Mouse (Mus musculus) neural tube, embryonic 12.5 days (tissue): Measurements from ENCODE around the gene Jarid2. TPM values are rescaled to one million over a fixed set of nuclear protein-coding genes. Genes with fewer than 3 reads are reported as not detected.

Source experiments
- ATAC-seq: fragments of 200-750 bp; cut with Nextera tagmentation; 2 replicates; pipeline ENCODE4 v1.8.0; 2017; ENCODE audit warnings: low read depth, mild to moderate bottlenecking, moderate TSS enrichment, moderate library complexity; ENCODE audit not compliant: low FRiP score
- H3K27ac ChIP-seq: fragments of 300-500 bp; sonication (generic); 2 replicates; pipeline ENCODE4 v1.5.1; 2016
- H3K27me3 ChIP-seq: fragments of 300-500 bp; sonication (generic); replicated peaks from 2 replicates; pipeline ENCODE4 v1.6.1; 2016; ENCODE audit warnings: mild to moderate bottlenecking
- H3K36me3 ChIP-seq: fragments of 300-500 bp; sonication (generic); 2 replicates; pipeline ENCODE4 v1.6.1; 2016; ENCODE audit warnings: mild to moderate bottlenecking
- H3K4me1 ChIP-seq: fragments of 300-500 bp; sonication (generic); 2 replicates; pipeline ENCODE4 v1.6.1; 2016
- H3K4me2 ChIP-seq: fragments of 300-500 bp; sonication (generic); replicated peaks from 2 replicates; pipeline ENCODE4 v1.6.1; 2016; ENCODE audit warnings: mild to moderate bottlenecking
- H3K4me3 ChIP-seq: fragments of 300-500 bp; sonication (generic); 2 replicates; pipeline ENCODE4 v1.5.1; 2016
- H3K9ac ChIP-seq: fragments of 300-500 bp; sonication (generic); 2 replicates; pipeline ENCODE4 v1.6.1; 2016; ENCODE audit warnings: mild to moderate bottlenecking
- H3K9me3 ChIP-seq: fragments of 300-500 bp; sonication (generic); 2 replicates; pipeline ENCODE4 v1.6.1; 2016; ENCODE audit warnings: mild to moderate bottlenecking
- WGBS: fragments of 180-500 bp; shearing (Covaris S2); methylation state at CpG from one replicate; pipeline ENCODE4 v1.1.7; 2016; 5-methylcytosine and 5-hydroxymethylcytosine counted together
- polyA plus RNA-seq: library from polyadenylated mRNA; unstranded; fragments of >200 nt; fragmentation: Nextera tagmentation; extraction: Ambion mirVana; gene quantifications from 2 replicates; pipeline ENCODE4 v1.2.1, GENCODE M21; 2016

Jarid2 gene
- polyA plus RNA-seq, 1 experiment from 2014 or later, result 93.6 TPM

DNA sequence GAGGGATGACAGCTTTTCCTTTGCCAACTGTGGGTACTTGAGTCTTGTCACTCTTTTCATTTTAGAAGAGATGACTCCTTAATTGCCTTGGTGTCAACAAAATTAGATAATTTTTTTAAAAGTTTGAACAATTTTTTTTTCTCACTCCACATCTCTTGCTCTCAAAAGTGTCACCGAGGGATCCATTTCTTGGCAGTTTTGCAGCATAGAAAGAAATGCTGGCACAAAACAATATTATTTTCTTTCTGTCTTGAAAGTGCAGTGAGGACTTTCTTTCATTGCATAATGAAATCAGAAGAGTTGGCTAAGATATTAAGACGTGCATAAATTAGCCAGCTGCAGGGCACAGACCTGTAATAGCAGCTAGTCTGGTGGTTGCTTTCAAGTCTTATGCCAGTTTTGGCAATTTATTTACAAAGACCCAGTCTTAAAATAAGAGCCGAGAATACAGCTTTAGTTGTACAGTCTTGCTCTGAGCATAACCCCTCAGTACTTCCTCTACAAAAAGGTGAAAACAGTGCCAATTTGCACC is 63.2 kb downstream of the Jarid2 start:
- 83% methylated on average over 3 of the region's 3 CpGs for WGBS
- ATAC-seq, result no peak
- H3K4me1 ChIP-seq, result peaks cover 20% of the 10 kb centered on the region; the same call in 1 of the 2 replicates

DNA sequence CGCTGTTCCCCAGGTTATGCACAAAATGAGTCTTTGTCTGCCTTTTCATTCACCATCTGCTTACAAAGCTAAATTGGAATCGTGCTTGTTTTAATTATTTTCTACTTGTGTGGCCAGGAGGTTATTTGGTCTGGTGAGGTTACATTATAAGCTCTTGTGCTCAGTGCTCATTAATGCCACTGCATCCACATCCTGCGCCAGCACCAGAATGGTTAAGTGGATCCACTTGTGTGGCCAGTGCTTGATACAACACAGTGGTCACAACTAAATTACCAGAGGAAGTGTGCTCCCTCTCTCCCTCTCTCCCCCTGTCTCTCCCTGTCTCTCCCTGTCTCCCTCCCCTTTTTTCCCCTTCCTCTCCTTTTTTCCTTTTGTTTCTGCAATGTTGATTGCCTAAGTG is 66.6 kb downstream of the Jarid2 start:
- H3K4me2 ChIP-seq, result no peak overlapping the region
- no peaks in the 10 kb centered on the region for H3K27me3 ChIP-seq
- no peaks in the 10 kb centered on the region for H3K9me3 ChIP-seq
- 40% methylated on average over 3 of the region's 3 CpGs for WGBS
- H3K36me3 ChIP-seq, result no peaks in the 10 kb centered on the region
- peaks cover 20% of the 10 kb centered on the region; the same call in 1 of the 2 replicates for H3K4me1 ChIP-seq
- no peak overlapping the region for H3K9ac ChIP-seq
- no peak overlapping the region for H3K4me3 ChIP-seq
- H3K27ac ChIP-seq, result no peak overlapping the region
- no peak for ATAC-seq

More for the DNA sequence above, 63.2 kb downstream of the Jarid2 start:
- H3K27ac ChIP-seq, result no peak overlapping the region
- H3K27me3 ChIP-seq, result no peaks in the 10 kb centered on the region
- H3K4me2 ChIP-seq, result no peak overlapping the region
- H3K36me3 ChIP-seq, result no peaks in the 10 kb centered on the region
- no peaks in the 10 kb centered on the region for H3K9me3 ChIP-seq
- no peak overlapping the region for H3K4me3 ChIP-seq
- H3K9ac ChIP-seq, result no peak overlapping the region

DNA sequence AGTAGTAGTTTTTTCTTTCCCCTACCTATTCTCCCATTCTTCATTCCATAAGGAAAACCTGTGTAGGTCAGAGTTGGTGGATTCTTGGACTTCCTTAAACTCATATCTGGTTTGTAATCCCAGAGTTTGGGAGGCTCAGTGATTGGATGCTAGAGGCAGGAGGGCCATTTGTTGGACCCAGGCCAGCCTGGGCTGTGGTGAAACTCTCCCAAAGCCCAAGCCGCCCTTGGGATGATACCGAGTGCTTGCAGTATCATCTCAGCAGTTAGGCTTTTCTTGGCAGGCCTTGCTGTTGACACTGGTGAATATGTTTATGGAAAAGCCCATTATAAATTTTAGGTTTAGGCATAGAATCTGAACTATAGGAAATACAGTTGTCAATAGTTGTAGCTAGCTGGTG is 67.5 kb downstream of the Jarid2 start:
- no peak overlapping the region for H3K4me3 ChIP-seq
- no peaks in the 10 kb centered on the region for H3K36me3 ChIP-seq
- H3K4me2 ChIP-seq, result no peak overlapping the region
- H3K9me3 ChIP-seq, result no peaks in the 10 kb centered on the region
- ATAC-seq, result no peak
- H3K27ac ChIP-seq, result no peak overlapping the region
- H3K9ac ChIP-seq, result no peak overlapping the region
- peaks cover 17% of the 10 kb centered on the region; the same call in 1 of the 2 replicates for H3K4me1 ChIP-seq
- H3K27me3 ChIP-seq, result no peaks in the 10 kb centered on the region
- 83% methylated on average over 2 of the region's 2 CpGs for WGBS

DNA sequence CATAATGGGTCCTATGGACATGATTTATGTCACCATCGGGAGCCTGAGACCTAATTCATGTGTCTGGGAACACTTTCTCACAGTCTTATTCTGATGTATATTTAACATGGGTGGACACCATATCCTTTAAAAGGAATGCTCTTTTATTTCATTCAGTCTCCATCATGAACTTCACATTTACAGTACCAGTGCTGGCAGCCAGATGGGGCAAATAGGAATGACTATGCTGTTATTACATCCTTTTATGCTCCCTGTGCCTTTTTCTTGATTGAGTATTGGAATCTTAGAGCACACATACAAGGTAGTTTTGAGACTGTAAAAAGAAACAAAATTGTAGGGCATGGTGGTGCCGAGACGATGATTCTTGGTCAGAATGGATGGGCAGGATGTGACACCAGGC is 69.0 kb downstream of the Jarid2 start:
- Histone ChIP-seq H3K4me1 (peaks cover 15% of the 10 kb centered on the region; the same call in 1 of the 2 replicates), H3K4me2 (no peak overlapping the region), H3K27ac (no peak overlapping the region), H3K9ac (no peak overlapping the region), H3K9me3 (no peaks in the 10 kb centered on the region), H3K36me3 (no peaks in the 10 kb centered on the region), H3K4me3 (no peak overlapping the region), H3K27me3 (no peaks in the 10 kb centered on the region)
- no peak for ATAC-seq
- 81% methylated on average over 3 of the region's 3 CpGs for WGBS

DNA sequence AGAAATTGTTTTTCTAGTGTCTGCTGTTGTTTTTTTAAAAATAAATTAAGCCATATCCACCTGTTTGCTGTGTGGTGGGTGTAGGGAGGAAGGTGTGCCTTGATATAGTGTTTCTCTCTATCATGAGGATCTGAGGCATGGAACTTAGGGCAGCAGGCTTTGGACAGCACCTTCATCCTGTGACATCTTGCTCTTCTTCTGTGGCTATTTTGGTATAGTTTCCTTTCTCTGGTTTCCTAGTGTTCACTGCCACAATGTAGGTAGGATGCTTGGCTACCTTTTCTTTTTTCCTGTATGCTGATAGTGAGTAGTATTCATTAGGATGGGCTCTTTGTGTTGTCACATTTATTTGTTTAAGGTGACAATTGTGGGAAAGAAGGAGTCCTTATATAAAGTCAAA is 69.9 kb downstream of the Jarid2 start:
- no peak for ATAC-seq
- Histone ChIP-seq H3K9ac (no peak overlapping the region), H3K9me3 (no peaks in the 10 kb centered on the region), H3K36me3 (no peaks in the 10 kb centered on the region), H3K27me3 (no peaks in the 10 kb centered on the region), H3K4me2 (no peak overlapping the region), H3K4me3 (no peak overlapping the region), H3K27ac (no peak overlapping the region), H3K4me1 (peaks cover 15% of the 10 kb centered on the region; the same call in 1 of the 2 replicates)

DNA sequence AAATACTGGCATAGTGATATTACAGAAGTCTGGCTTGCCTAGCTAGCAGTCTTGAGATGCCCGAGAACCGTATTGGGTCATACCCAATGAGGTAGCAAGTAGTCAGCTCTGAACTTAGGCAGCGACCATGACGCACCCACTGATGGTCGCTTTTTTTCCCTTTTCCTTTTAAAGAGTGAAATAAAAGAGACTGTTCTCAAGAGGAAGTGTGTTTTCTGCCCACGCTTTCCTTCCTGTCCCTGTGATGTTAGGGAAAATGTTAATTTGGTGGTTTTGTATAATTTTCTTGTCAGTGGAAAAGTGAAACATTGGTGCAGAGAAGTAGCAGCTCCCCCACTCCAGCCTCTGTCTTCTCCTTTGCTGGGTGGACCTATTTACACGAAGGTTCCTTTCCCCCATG is 70.8 kb downstream of the Jarid2 start:
- Histone ChIP-seq H3K4me1 (peaks cover 11% of the 10 kb centered on the region; the same call in 1 of the 2 replicates), H3K9ac (no peak overlapping the region), H3K27ac (no peak overlapping the region), H3K4me3 (no peak overlapping the region), H3K9me3 (no peaks in the 10 kb centered on the region), H3K36me3 (no peaks in the 10 kb centered on the region), H3K4me2 (no peak overlapping the region), H3K27me3 (no peaks in the 10 kb centered on the region)
- 93% methylated on average over 7 of the region's 7 CpGs for WGBS
- no peak for ATAC-seq

DNA sequence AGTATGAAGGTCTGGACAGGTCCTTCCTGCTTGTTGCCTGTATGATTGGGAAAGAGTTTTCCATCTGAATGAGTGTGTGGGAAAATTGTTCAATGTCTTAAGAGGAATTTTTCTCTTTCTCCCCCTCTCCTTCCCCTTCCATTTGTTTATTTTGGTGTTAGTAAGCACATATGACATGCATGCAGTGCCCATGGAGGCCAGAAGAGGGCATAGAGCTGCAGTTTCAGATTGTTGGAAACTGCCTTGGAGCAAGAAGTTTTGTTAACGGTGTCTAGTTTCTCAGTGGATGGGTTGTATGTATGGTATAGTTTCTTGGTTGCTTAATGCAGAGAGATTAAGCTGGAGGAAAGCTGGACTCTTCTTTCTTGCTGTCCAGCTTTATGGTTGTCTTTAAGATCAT is 75.6 kb downstream of the Jarid2 start:
- H3K4me1 ChIP-seq, result no peaks in the 10 kb centered on the region
- no peak overlapping the region for H3K4me2 ChIP-seq
- H3K9ac ChIP-seq, result no peak overlapping the region
- no peak overlapping the region for H3K4me3 ChIP-seq
- H3K27ac ChIP-seq, result no peak overlapping the region
- H3K9me3 ChIP-seq, result no peaks in the 10 kb centered on the region
- WGBS, result 46% methylated on average over 1 of the region's 1 CpGs
- no peaks in the 10 kb centered on the region for H3K27me3 ChIP-seq
- no peaks in the 10 kb centered on the region for H3K36me3 ChIP-seq
- no peak for ATAC-seq

DNA sequence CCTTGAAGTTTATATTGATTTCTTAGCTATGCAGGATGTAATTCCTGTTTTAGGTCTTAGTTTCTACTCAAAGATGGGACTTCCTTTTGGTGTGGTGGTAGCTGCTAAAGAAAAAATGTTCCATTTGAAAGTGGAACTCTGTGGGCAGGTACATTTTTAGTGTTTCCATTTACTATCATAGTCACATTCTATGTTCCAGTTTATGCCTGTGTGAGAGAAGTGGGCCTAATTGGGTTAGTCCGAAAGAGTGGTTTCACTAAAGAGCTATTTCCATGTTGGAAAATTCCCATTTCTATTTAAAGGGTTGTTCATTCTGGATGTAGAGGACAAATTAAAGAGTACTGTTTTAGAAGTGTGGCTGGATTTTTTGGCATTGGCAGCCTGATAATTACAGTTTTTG is 79.0 kb downstream of the Jarid2 start:
- Histone ChIP-seq H3K9me3 (no peaks in the 10 kb centered on the region), H3K4me1 (no peaks in the 10 kb centered on the region), H3K9ac (no peak overlapping the region), H3K27me3 (no peaks in the 10 kb centered on the region), H3K36me3 (no peaks in the 10 kb centered on the region), H3K27ac (no peak overlapping the region), H3K4me2 (no peak overlapping the region), H3K4me3 (no peak overlapping the region)
- ATAC-seq, result no peak
- WGBS, result 93% methylated on average over 1 of the region's 1 CpGs

DNA sequence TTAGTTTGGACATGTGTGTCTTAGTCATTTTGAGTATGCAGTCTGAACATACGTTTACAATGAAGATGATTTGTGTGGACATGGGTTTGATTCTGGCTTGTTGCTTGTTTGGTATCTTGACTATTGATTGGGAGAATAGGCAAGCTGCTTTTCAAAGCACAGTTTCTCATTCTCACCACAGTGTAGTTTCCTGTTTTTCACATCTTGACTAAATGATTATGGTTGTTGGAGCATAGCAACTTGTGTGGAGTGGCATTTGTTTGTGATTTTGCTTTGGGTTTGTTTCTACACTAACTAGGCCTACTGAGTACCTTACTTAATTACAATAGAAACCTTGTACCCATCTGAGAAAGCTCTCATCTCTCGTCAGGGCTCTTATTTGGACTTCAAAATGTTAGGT is 81.7 kb downstream of the Jarid2 start:
- no peak overlapping the region for H3K9ac ChIP-seq
- no peak overlapping the region for H3K4me2 ChIP-seq
- no peak for ATAC-seq
- H3K36me3 ChIP-seq, result no peaks in the 10 kb centered on the region
- H3K4me1 ChIP-seq, result peaks cover 13% of the 10 kb centered on the region
- H3K9me3 ChIP-seq, result no peaks in the 10 kb centered on the region
- WGBS, result 78% methylated on average over 2 of the region's 2 CpGs
- no peak overlapping the region for H3K4me3 ChIP-seq
- H3K27ac ChIP-seq, result no peak overlapping the region
- no peaks in the 10 kb centered on the region for H3K27me3 ChIP-seq

DNA sequence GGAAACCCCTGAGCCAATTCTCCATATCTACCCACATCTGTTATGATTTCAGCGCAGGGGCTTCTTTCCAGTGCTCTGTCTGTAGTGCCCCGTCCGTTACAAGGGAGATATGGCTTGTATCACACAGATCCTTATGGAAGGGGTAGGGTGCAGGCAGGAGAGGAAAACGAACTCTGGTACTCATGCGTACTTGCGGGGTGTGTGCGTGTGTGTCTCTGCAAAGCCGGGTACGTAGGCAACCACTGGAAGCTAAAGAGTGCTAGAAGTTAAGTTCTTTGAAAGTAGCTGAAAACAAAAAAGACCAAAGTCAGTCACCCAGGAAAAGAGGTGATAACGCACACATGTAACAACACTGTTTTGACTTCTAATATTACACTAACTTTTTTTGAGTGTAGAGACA is 82.3 kb downstream of the Jarid2 start:
- Histone ChIP-seq H3K4me3 (no peak overlapping the region), H3K27ac (no peak overlapping the region), H3K4me1 (peaks cover 16% of the 10 kb centered on the region), H3K9me3 (no peaks in the 10 kb centered on the region), H3K9ac (no peak overlapping the region), H3K27me3 (no peaks in the 10 kb centered on the region), H3K4me2 (no peak overlapping the region), H3K36me3 (no peaks in the 10 kb centered on the region)
- 92% methylated on average over 10 of the region's 10 CpGs for WGBS
- ATAC-seq, result no peak

DNA sequence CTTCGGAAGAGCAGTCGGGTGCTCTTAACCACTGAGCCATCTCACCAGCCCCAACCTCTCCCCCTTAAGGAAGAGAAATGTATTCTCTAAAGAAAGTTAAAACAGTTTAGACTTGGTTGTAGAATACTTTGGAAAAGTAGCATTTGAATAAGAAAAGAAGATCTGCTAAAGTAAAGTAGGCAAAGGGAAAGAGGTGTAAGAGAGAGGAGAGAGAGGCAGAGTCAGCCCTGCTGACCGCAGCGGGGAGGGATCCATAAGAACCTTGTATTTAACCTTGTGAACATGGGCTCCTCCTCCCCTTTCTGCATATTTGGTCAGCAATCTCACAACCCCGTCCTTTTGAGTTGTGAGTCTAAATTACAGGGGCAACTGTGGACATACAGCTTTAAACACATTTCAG is 83.1 kb downstream of the Jarid2 start:
- Histone ChIP-seq H3K27me3 (no peaks in the 10 kb centered on the region), H3K4me3 (no peak overlapping the region), H3K4me2 (no peak overlapping the region), H3K27ac (no peak overlapping the region), H3K9me3 (no peaks in the 10 kb centered on the region), H3K36me3 (no peaks in the 10 kb centered on the region), H3K4me1 (peaks cover 16% of the 10 kb centered on the region), H3K9ac (no peak overlapping the region)
- ATAC-seq, result no peak
- WGBS, result 86% methylated on average over 5 of the region's 5 CpGs

DNA sequence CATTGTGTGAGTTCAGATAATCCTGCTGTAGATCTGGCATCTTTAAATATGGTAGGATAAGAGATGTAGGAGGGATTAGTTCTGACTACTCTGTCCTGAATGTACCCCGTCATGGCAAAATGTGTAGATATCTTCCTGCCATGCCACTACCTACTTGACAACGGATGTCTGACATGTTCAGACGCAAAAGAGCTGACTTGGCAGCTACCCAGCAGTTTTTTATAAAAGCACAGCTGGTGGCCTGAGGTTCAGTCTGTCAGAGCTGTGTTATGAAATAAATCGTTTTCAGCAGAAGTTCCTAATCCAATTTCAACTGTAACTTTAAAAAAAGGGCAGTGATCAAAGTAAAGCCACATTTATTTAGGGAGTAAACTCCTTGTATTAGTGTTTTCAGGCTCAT is 90.1 kb downstream of the Jarid2 start:
- ATAC-seq, result no peak
- WGBS, result 24% methylated on average over 4 of the region's 4 CpGs

DNA sequence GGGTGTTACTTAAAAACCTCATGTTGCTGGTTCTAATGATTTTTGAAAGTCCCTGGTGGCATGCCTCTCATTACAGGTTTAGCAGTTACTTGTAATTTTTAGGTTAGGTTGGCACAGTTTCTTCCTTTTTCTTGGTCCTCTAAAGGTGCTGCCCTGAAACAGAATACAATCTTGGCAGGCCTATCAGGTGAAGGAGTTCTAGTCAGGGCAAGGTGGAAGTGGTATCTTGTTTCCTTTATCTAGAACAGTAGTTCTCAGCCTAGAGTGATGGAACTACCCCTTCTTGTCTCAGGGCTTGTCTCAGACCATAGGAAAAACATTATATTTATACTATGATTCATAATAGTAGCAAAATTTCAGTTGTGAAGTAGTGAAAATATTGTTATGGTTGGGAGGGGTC is 93.3 kb downstream of the Jarid2 start:
- Histone ChIP-seq H3K27me3 (no peaks in the 10 kb centered on the region), H3K4me2 (no peak overlapping the region), H3K4me3 (no peak overlapping the region), H3K9ac (no peak overlapping the region), H3K27ac (no peak overlapping the region), H3K36me3 (peaks cover 3% of the 10 kb centered on the region; the same call in 1 of the 2 replicates), H3K9me3 (no peaks in the 10 kb centered on the region), H3K4me1 (peaks cover 11% of the 10 kb centered on the region)
- no peak for ATAC-seq

More for the DNA sequence above, 90.1 kb downstream of the Jarid2 start:
- no peak overlapping the region for H3K4me3 ChIP-seq
- H3K4me2 ChIP-seq, result no peak overlapping the region
- H3K9ac ChIP-seq, result no peak overlapping the region
- peaks cover 27% of the 10 kb centered on the region for H3K4me1 ChIP-seq
- no peaks in the 10 kb centered on the region for H3K27me3 ChIP-seq
- H3K9me3 ChIP-seq, result no peaks in the 10 kb centered on the region
- H3K27ac ChIP-seq, result no peak overlapping the region
- no peaks in the 10 kb centered on the region for H3K36me3 ChIP-seq
